In genomic region chr15:7459992-7460820, GRCm38 (mm10) we compare ENCODE assay signal across 9 mouse cellular contexts.
A peak's percentile ranks its signal among the peaks of the same experiment; 100 is the strongest.
DNase-seq lines count a peak whose midpoint lies in the region; TF ChIP-seq lines count a peak whose summit lies in the region.
"Had no signal": no experiment of that assay in that cellular context is flagged by ENCODE, and none has a peak within 500 bp of the region (broad histone marks: within the 10 kb centered on the region; RNA-seq: fewer than 3 reads in every experiment).

No protein-coding gene starts in this region.

- peak; percentile 90 for TF ChIP-seq CTCF in E14TG2a.4 (conservative IDR thresholded peaks at IDR 0.05; ENCODE audit: low read length)
- TF ChIP-seq CTCF in bone marrow, adult 2 months (IDR thresholded peaks at IDR 0.05; ENCODE audit: control insufficient read depth, insufficient read depth, low read length) = peak; percentile 57; the same call in 1 of the 2 replicates
- peak; percentile 97 for TF ChIP-seq CTCF in layer of hippocampus, adult 2 months (conservative IDR thresholded peaks at IDR 0.05)

- H3K4me1 ChIP-seq in E14TG2a.4 (replicated peaks; ENCODE audit: low read depth, low read length) = no peaks in the 10 kb centered on the region
- no peaks in the 10 kb centered on the region for H3K4me1 ChIP-seq in bone marrow, adult 2 months (ENCODE audit: control insufficient read depth, insufficient read depth, low read length)
- H3K4me1 ChIP-seq: heart, embryonic 13.5 days had no signal

- no peak for TF ChIP-seq POLR2A in bone marrow, adult 2 months (IDR thresholded peaks at IDR 0.05; ENCODE audit: borderline replicate concordance, control insufficient read depth, low read depth, low read length)

- H3K4me3 ChIP-seq in E14TG2a.4 (replicated peaks; ENCODE audit: low read length) = no peak overlapping the region
- H3K4me3 ChIP-seq in bone marrow, adult 2 months (replicated peaks; ENCODE audit: control insufficient read depth, low read depth, low read length) = no peak overlapping the region
- H3K4me3 ChIP-seq in layer of hippocampus, adult 2 months = no peak overlapping the region
- H3K4me3 ChIP-seq: heart, embryonic 13.5 days had no signal

- DNase-seq in fibroblast of lung, adult 2 months (ENCODE audit: low read depth) = peak; percentile 29
- peak; percentile 79 for DNase-seq in heart, postnatal 4 days
- DNase-seq in layer of hippocampus, adult 2 months (ENCODE audit: low spot score in 2 of 2) = peak; percentile 62 to 81
- peak; percentile 71 for DNase-seq in lung, postnatal 14 days
- peak; percentile 61 for DNase-seq in right cerebral cortex, adult 18-20 months
- peak; percentile 42 for DNase-seq in yolk sac, embryonic 10.5 days (ENCODE audit: low spot score)

- H3K27me3 ChIP-seq in E14TG2a.4 (ENCODE audit: insufficient read depth, low read length) = peaks cover 18% of the 10 kb centered on the region

- WGBS in bone marrow, adult 2 months = 20% methylated on average over 9 of the region's 9 CpGs

- no peaks in the 10 kb centered on the region for H3K36me3 ChIP-seq in E14TG2a.4 (ENCODE audit: insufficient read depth, low read length)
- H3K36me3 ChIP-seq: heart, embryonic 13.5 days had no signal

- H3K27ac ChIP-seq in bone marrow, adult 2 months (ENCODE audit: control insufficient read depth, insufficient read depth, low read depth, low read length, poor library complexity) = no peak overlapping the region
- H3K27ac ChIP-seq in layer of hippocampus, adult 2 months = no peak overlapping the region
- H3K27ac ChIP-seq: heart, embryonic 13.5 days had no signal

- H3K9me3 ChIP-seq in E14TG2a.4 (ENCODE audit: low read length) = no peaks in the 10 kb centered on the region
- H3K9me3 ChIP-seq: heart, embryonic 13.5 days had no signal

Comparison
In these comparisons a context has a peak if more than half of its experiments do, and no peak if none do; other contexts are left out.
1. DNase-seq: peak in every context shown above with its lines; median percentile 79 in heart, postnatal 4 days; 72 in layer of hippocampus, adult 2 months; 71 in lung, postnatal 14 days; 61 in right cerebral cortex, adult 18-20 months; 42 in yolk sac, embryonic 10.5 days; 29 in fibroblast of lung, adult 2 months.